Mouse (Mus musculus): Measurements from ENCODE around the gene Fnbp1l.

- TF ChIP-seq CTCF (IDR thresholded peaks at IDR 0.05) (no peak), POLR2A (IDR thresholded peaks at IDR 0.05; ENCODE audit: insufficient read depth, low read depth, low read length) (no peak)
Observed at GRCm38 (mm10) chr3:122573426-122574286, 45.9 kb downstream of the Fnbp1l start.
